In genomic region chr12:84186950-84187349, GRCm38 (mm10) we compare ENCODE assay signal across 8 mouse cellular contexts. TPM values are rescaled to one million over a fixed set of nuclear protein-coding genes. Genes with fewer than 3 reads are reported as not detected.
A peak's percentile ranks its signal among the peaks of the same experiment; 100 is the strongest.
DNase-seq lines count a peak whose midpoint lies in the region; ATAC-seq and TF ChIP-seq lines count a peak whose summit lies in the region.
"Had no signal": no experiment of that assay in that cellular context is flagged by ENCODE, and none has a peak within 500 bp of the region (broad histone marks: within the 10 kb centered on the region; RNA-seq: fewer than 3 reads in every experiment).

No protein-coding gene starts in this region.

- no peak for TF ChIP-seq CTCF in small intestine, adult 2 months (IDR thresholded peaks at IDR 0.05; ENCODE audit: extremely low read depth, insufficient read length, insufficient replicate concordance, low read depth, low read length)

- peaks cover 35% of the 10 kb centered on the region for H3K4me1 ChIP-seq in midbrain, embryonic 16.5 days (ENCODE audit: control insufficient read depth, insufficient read depth, low read length)
- H3K4me1 ChIP-seq in midbrain, embryonic 13.5 days (replicated peaks), result peaks cover 59% of the 10 kb centered on the region
- peaks cover 78% of the 10 kb centered on the region for H3K4me1 ChIP-seq in embryonic facial prominence, embryonic 15.5 days
- peaks cover 67% of the 10 kb centered on the region for H3K4me1 ChIP-seq in kidney, embryonic 15.5 days
- peaks cover 66% of the 10 kb centered on the region for H3K4me1 ChIP-seq in small intestine, adult 2 months (ENCODE audit: control insufficient read depth, insufficient read depth, insufficient read length, low read length)

- TF ChIP-seq POLR2A in small intestine, adult 2 months (IDR thresholded peaks at IDR 0.05; ENCODE audit: low read depth, low read length), result no peak

- no peak overlapping the region for H3K4me2 ChIP-seq in midbrain, embryonic 16.5 days (ENCODE audit: low read length)
- H3K4me2 ChIP-seq in midbrain, embryonic 13.5 days (replicated peaks), result no peak overlapping the region
- peak overlapping the region; percentile 15; the same call in 1 of the 2 replicates for H3K4me2 ChIP-seq in embryonic facial prominence, embryonic 15.5 days (replicated peaks)
- H3K4me2 ChIP-seq in kidney, embryonic 15.5 days, result no peak overlapping the region
- H3K4me2 ChIP-seq: liver, embryonic 15.5 days had no signal

- no peaks in the 10 kb centered on the region for H3K9me3 ChIP-seq in midbrain, embryonic 16.5 days (replicated peaks; ENCODE audit: control insufficient read depth, low read length, poor library complexity, severe bottlenecking)
- H3K9me3 ChIP-seq in midbrain, embryonic 13.5 days, result no peaks in the 10 kb centered on the region
- H3K9me3 ChIP-seq in embryonic facial prominence, embryonic 15.5 days (replicated peaks), result no peaks in the 10 kb centered on the region
- no peaks in the 10 kb centered on the region for H3K9me3 ChIP-seq in kidney, embryonic 15.5 days (replicated peaks)
- H3K9me3 ChIP-seq: liver, embryonic 15.5 days had no signal

- peak; percentile 18; the same call in 1 of the 2 replicates for ATAC-seq in midbrain, embryonic 16.5 days
- no peak; the same call in 1 of the 2 replicates for ATAC-seq in midbrain, embryonic 13.5 days
- ATAC-seq in embryonic facial prominence, embryonic 15.5 days (ENCODE audit: insufficient number of reproducible peaks, low FRiP score, low TSS enrichment, low read depth), result 0 out of 2 replicates have a peak, but pooled peaks have one; percentile 17
- ATAC-seq in kidney, embryonic 15.5 days (replicated peaks; ENCODE audit: low FRiP score), result no peak

- no peaks in the 10 kb centered on the region for H3K27me3 ChIP-seq in midbrain, embryonic 16.5 days (ENCODE audit: control insufficient read depth, insufficient read depth, low read depth, low read length)
- H3K27me3 ChIP-seq in midbrain, embryonic 13.5 days, result no peaks in the 10 kb centered on the region
- no peaks in the 10 kb centered on the region for H3K27me3 ChIP-seq in embryonic facial prominence, embryonic 15.5 days
- no peaks in the 10 kb centered on the region for H3K27me3 ChIP-seq in kidney, embryonic 15.5 days
- no peaks in the 10 kb centered on the region for H3K27me3 ChIP-seq in small intestine, adult 2 months (ENCODE audit: control insufficient read depth, insufficient read depth, low read length)
- H3K27me3 ChIP-seq: liver, embryonic 15.5 days had no signal

- no peak for DNase-seq in left cerebral cortex, postnatal 14 days (ENCODE audit: low spot score in 2 of 2)
- DNase-seq in spleen, postnatal 36 days (ENCODE audit: low spot score in 2 of 2), result no peak

- no peak overlapping the region for H3K4me3 ChIP-seq in midbrain, embryonic 16.5 days (ENCODE audit: low read depth, low read length)
- no peak overlapping the region for H3K4me3 ChIP-seq in midbrain, embryonic 13.5 days (replicated peaks)
- no peak overlapping the region for H3K4me3 ChIP-seq in embryonic facial prominence, embryonic 15.5 days (replicated peaks)
- H3K4me3 ChIP-seq in kidney, embryonic 15.5 days (replicated peaks), result no peak overlapping the region
- H3K4me3 ChIP-seq in small intestine, adult 2 months (ENCODE audit: low read depth, low read length), result no peak overlapping the region
- H3K4me3 ChIP-seq: liver, embryonic 15.5 days had no signal

- no peak overlapping the region for H3K9ac ChIP-seq in midbrain, embryonic 16.5 days (ENCODE audit: low read depth, low read length)
- no peak overlapping the region for H3K9ac ChIP-seq in midbrain, embryonic 13.5 days (replicated peaks)
- H3K9ac ChIP-seq in embryonic facial prominence, embryonic 15.5 days, result no peak overlapping the region
- no peak overlapping the region for H3K9ac ChIP-seq in kidney, embryonic 15.5 days
- H3K9ac ChIP-seq: liver, embryonic 15.5 days had no signal

- 60% methylated on average over 5 of the region's 5 CpGs for WGBS in midbrain, embryonic 16.5 days
- WGBS in midbrain, embryonic 13.5 days, result 69% methylated on average over 5 of the region's 5 CpGs
- 51% methylated on average over 5 of the region's 5 CpGs for WGBS in embryonic facial prominence, embryonic 15.5 days
- WGBS in kidney, embryonic 15.5 days, result 67% methylated on average over 5 of the region's 5 CpGs
- WGBS in small intestine, adult 2 months, result 25% methylated on average over 5 of the region's 5 CpGs

- intact Hi-C loops in left cerebral cortex, postnatal 14 days (cut with DNase I), result no loop called here

- H3K27ac ChIP-seq in midbrain, embryonic 16.5 days (ENCODE audit: low read length), result peak overlapping the region; percentile 28; the same call in 1 of the 2 replicates
- no peak overlapping the region for H3K27ac ChIP-seq in midbrain, embryonic 13.5 days
- H3K27ac ChIP-seq in embryonic facial prominence, embryonic 15.5 days (replicated peaks), result peak overlapping the region; percentile 81
- peak overlapping the region; percentile 74; the same call in 1 of the 2 replicates for H3K27ac ChIP-seq in kidney, embryonic 15.5 days
- H3K27ac ChIP-seq in small intestine, adult 2 months (ENCODE audit: insufficient read depth, low read depth, low read length), result peak overlapping the region; percentile 4; the same call in 1 of the 2 replicates
- H3K27ac ChIP-seq: liver, embryonic 15.5 days had no signal

- no peaks in the 10 kb centered on the region for H3K36me3 ChIP-seq in midbrain, embryonic 16.5 days (ENCODE audit: control insufficient read depth, insufficient read depth, low read length)
- H3K36me3 ChIP-seq in midbrain, embryonic 13.5 days, result no peaks in the 10 kb centered on the region
- 0 out of 2 replicates have a peak, but pooled peaks cover 8% of the 10 kb centered on the region for H3K36me3 ChIP-seq in embryonic facial prominence, embryonic 15.5 days
- H3K36me3 ChIP-seq in kidney, embryonic 15.5 days, result peaks cover 9% of the 10 kb centered on the region
- peaks cover 6% of the 10 kb centered on the region; the same call in 1 of the 2 replicates for H3K36me3 ChIP-seq in small intestine, adult 2 months (ENCODE audit: control insufficient read depth, insufficient read depth, low read length)

RNA-seq across cellular contexts. Expression of gene Elmsan1, which starts 31.7 kb away (rescaled TPM):
- polyA plus RNA-seq in midbrain, embryonic 16.5 days (2015; fragmentation: Nextera tagmentation; extraction: Ambion mirVana), result 2.7 and 3.6 TPM in 2 replicates
- 3.6 and 5.2 TPM in 2 replicates for polyA plus RNA-seq in midbrain, embryonic 13.5 days (2015; fragmentation: Nextera tagmentation; extraction: Ambion mirVana)
- polyA plus RNA-seq in embryonic facial prominence, embryonic 15.5 days (2015; fragmentation: Nextera tagmentation; extraction: Ambion mirVana), result 15.4 and 15.9 TPM in 2 replicates
- polyA plus RNA-seq in kidney, embryonic 15.5 days (2015; fragmentation: Nextera tagmentation; extraction: Ambion mirVana), result 8.7 and 10.8 TPM in 2 replicates
- polyA plus RNA-seq in small intestine, adult 2 months (2012; rRNA removed), result 8.9 and 25.9 TPM in 2 replicates
- 10 to 100 TPM; 12.6 to 18.6 TPM for total RNA-seq in left cerebral cortex, postnatal 14 days (2021)

RNA-seq across cellular contexts. Expression of gene Pnma1, which starts 38.7 kb away (rescaled TPM):
- polyA plus RNA-seq in midbrain, embryonic 16.5 days (2015; fragmentation: Nextera tagmentation; extraction: Ambion mirVana), result 8.2 and 9.3 TPM in 2 replicates
- polyA plus RNA-seq in midbrain, embryonic 13.5 days (2015; fragmentation: Nextera tagmentation; extraction: Ambion mirVana), result 5.5 and 6.5 TPM in 2 replicates
- polyA plus RNA-seq in embryonic facial prominence, embryonic 15.5 days (2015; fragmentation: Nextera tagmentation; extraction: Ambion mirVana), result 1.8 and 3.0 TPM in 2 replicates
- 1.00 and 1.0 TPM in 2 replicates for polyA plus RNA-seq in kidney, embryonic 15.5 days (2015; fragmentation: Nextera tagmentation; extraction: Ambion mirVana)
- 0.10 and 0.33 TPM in 2 replicates for polyA plus RNA-seq in small intestine, adult 2 months (2012; rRNA removed)
- 1 to 10 TPM; 5.8 to 6.8 TPM for total RNA-seq in left cerebral cortex, postnatal 14 days (2021)

Comparison
In these comparisons a context has a peak if more than half of its experiments do, and no peak if none do; other contexts are left out.
1. ATAC-seq: peak in midbrain, embryonic 16.5 days (single experiment) and embryonic facial prominence, embryonic 15.5 days (single experiment); none in midbrain, embryonic 13.5 days (single experiment) and kidney, embryonic 15.5 days (single experiment).